Mouse (Mus musculus): ENCODE measurements around the gene Kremen1.

DNA sequence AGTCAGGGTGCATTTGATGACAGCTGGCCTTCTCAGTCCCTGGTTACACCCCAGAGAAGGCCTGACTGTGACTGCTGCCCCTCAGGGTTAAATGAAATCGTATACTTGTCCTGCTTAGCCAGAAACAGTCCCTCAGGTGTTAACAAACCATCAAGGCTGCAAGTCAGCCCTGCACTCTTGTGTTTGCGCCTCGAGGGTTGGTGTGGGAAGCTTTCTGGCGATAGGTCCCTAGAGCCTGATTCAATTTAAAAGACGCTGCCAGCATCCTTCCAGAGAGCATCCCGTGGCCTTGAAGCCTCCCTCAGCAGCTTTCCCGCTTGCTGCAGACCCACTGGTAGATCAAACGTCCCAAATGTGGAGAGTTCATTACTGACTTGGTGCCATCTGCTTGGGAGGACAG is 82.0 kb downstream of the Kremen1 start:
- TF ChIP-seq POLR2A (IDR thresholded peaks at IDR 0.05; ENCODE audit: borderline replicate concordance, low read depth, low read length) (no peak), CTCF (IDR thresholded peaks at IDR 0.05; ENCODE audit: low read depth, low read length) (no peak)

Measured in bone marrow macrophage, adult 2 months (primary cell).